Mouse (Mus musculus) neural tube, embryonic 10.5 days (tissue): Measurements from ENCODE around the gene Mrgpre.

ENCODE experiments used
- DNase-seq: peaks from one replicate; pipeline ENCODE4 v3.0.0-alpha.2; 2017; ENCODE audit warnings: low spot score; ENCODE audit errors: extremely low spot score

Mrgpre gene

GRCm38 (mm10) chr7:143777375-143777774 is 6.9 kb downstream of the Mrgpre start:
- DNase-seq = no peak

DNA sequence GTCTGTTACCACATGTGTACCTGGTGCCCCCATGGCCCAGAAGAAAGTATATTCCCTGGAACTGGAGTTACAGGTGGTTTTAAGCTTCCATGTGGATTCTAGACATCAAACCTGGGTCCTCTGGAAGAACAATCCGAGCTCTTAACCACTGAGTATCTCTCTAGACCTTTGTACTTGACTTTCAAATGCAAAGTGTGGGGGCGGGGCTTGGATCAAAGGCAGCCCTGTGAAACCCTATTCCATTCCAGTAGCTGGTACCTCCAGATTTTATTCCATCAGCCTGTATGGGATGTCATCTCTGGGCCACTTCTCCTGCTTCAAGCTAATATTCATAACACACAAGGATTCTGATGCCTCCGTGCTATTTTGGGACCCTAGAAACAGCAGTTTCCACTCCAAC is 8.2 kb downstream of the Mrgpre start:
- DNase-seq = no peak

DNA sequence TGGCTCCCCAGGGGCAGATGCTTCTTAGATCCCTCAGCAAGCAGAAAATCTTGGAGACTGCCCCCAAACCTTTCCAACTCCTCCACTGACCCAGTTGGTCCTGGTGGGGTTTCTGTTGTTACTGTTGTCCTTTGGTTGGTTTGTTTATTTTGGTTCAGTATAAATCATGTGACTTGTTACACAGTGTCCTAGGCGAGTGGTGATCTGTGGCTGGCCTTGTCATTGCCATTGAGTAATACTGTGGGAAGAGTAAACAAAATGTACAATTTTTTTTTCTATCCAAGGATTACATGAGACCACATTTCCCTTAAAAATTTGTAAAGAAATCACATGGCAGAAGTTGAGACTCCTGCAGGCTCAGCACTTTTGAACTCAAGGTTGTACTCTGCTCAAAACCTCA is 14.8 kb downstream of the Mrgpre start:
- no peak for DNase-seq

DNA sequence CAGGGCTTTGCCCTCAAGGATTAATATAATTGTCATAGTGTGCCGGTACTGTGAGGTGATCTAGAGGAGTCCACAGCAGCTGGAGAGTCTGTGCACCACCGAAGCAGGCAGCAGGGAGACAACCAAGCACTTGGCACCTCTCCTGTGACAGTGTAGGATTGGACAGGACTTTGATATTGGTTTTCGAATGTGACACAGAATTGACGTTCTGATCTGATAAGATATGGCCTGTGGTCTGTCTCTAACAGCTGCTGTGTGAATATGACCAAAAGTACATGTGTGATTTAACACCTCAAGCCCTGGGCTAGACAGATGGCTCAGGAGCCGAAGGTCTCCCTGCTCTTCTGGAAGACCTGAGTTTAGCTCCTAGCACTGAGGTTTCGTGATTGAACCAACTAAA is 16.0 kb downstream of the Mrgpre start:
- DNase-seq = no peak

DNA sequence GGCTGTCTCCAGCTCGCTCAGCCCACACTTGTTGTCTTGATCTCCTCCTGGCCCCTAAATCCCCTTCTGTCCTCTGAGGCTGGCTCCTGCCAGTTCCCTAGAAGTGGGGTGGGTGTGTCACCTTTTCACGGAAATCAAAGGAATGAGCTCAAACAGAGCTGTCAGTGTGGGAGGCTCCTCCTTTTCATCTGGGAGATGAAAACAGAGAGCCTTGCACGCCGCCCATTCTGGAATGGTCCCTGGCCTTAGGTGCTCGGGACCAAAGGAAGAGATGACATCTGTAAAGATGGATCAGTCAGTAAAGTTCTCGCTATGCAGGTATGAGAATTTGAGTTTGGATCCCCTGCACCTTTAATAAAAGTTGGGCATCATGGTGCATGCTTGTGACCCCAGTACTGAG is 17.4 kb downstream of the Mrgpre start, which contains the start of gene Mrgprg:
Gene Mrgprg (minus strand): TSS at position 101 of the 400 bp plus-strand sequence.
- DNase-seq = no peak

DNA sequence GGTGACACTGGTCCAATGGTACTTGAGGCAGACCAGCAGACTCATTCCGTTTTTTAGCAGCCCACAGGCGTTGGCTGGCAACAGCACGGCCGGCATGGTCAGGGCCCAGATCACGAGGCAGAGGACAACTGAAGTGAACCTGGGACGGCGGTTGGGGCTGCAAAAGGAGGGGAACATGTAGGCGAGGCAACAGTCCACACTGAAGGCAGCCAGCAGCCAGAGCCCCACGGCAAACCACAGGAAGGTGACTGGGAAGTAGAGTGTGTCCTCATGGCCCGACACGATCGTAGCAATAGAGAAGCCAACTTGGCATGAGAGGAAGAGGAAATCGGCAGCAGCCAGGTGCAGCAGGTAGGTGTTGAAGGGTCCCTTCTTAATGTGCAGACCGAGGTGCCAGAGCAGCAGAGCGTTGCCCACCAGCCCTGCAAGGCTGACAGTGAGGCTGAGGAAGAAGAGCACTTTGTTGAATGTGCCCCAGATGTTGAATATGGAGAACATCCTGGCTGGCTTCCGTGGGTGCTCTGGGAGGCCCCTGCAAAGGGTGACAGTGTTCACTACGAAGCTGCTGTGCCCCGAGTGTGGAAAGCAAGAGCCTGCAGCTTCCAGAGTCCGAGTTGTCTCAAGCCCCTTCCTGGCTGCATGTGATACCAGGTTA is 19.3 kb downstream of the Mrgpre start:
- no peak for DNase-seq

DNA sequence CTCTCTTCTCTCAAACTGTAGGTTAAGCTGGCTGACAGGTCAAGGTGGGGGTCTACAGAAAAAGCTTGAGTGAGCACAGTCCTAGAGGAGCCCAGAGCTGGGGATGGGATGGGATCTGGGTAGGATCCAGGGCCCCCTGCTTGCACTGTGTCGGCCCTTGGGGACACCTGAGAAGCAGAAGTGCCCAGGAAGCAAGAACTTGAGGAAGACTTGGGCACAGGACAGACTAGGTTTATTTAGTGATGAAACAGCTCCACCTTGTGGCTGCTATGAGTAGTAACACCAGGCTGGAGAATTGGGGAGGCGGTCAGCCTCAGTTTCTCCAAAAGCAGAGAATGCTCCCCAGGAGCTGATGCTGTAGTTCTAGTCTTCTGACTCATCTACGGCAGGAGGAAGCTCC is 20.5 kb downstream of the Mrgpre start:
- peak; percentile 26 for DNase-seq

GRCm38 (mm10) chr7:143758956-143759355 is 25.3 kb downstream of the Mrgpre start:
- DNase-seq = no peak

DNA sequence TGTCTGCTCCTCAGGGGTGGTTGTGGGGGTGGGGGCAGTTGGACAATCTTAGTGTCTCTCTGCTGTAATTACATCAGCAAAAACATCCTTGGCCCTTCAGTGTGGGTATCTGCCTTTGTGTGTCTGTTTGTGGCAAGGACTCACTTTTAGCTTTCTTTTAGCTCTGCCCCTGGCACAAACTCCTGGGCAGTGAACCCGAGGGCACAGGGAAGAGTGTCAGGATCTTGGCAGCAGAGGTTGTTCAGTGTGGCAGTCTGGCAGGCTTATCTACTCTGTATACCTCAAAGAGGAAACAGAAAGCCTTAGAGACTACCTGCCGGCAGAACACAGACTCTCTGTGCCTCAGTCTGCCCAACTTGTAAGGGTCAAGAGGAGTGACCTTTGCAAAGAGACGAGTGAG is 26.6 kb downstream of the Mrgpre start:
- DNase-seq = no peak

GRCm38 (mm10) chr7:143757027-143757390 is 27.3 kb downstream of the Mrgpre start:
- DNase-seq = peak; percentile 71

DNA sequence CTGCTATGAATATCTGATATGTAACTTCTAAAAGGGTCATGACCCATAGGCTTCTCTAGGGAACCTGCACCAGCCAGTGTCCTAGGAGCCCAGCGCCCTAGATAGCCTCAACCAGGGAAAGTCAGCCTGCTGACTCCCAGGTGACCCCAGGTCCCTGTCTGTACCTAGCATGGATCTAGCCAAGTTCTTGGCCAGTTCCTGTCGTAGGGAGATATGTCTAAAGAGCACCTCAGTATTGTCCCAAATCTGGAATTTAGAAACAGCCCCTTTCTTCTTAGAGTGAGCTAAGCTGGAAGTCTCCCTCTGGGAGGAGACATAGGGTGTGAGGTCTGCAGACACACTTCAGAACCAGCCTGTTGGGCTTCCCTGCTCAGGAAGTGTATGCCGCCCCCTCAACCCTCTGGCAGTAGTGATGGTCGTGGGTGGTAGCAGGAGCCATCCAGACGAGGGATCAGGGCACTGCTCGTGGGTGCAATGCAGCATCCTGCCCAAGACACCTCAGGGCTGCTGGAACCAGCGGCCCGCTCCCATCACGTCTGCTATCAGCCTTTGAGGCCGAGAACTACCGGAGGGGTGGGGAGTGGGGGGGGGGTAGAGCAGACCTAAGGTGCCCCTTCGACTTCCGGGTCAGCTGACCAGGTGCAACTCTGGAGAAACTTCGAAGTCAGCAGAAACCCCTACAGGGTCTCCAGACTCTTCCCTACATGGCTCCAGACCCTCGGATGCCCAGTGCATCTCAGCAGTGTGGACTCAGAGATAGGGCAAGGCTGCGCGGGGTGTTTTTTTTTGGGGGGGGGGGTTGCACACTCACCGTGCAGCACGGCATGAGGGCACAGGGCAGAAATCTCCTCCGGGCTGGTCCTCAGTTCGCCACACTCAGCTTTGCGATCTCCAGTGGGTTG is 27.9 kb downstream of the Mrgpre start, which contains the start of gene Osbpl5:
Gene Osbpl5 (minus strand): TSS at position 861 of the 902 bp plus-strand sequence.
- no peak for DNase-seq

DNA sequence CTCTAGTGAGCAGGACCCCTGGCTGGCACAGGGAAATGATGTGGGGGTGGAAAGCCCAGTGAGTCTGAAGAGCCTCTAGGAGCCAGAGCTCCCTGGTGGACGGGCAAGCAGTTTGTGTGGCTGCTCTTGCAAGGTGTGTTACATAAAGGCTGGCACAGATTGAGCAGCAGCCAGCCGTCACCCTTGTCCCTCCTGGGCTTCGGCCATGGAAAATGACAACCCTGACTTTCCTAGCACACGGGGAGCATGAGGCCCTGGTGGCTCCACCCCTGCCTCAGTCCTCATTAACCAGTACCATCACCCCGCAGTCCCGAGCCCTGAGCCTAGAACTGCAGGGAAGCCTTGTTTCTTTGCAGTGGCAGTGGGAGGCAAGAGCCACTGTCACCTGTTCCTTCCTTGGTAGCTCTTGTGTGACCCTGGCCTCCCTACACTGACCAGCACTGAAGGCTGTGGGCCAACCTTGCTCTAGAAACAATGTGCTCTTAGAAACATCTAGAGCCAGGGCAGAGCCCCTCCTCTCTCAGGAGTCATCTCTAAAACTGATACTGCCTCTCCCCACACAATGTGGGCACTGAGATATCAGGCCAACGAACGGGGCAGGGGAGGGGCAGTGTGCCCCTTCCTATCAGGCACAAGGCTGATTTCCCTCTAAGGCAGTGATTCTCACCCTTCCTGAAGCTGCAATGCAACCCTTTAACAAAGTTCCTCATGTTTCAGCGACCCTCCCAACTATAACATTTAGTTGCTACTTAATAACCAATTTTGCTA is 28.8 kb downstream of the Mrgpre start:
- DNase-seq = no peak

- peak; percentile 55 for DNase-seq
Measured at GRCm38 (mm10) chr7:143753990-143754715, 30.1 kb downstream of the Mrgpre start.

DNA sequence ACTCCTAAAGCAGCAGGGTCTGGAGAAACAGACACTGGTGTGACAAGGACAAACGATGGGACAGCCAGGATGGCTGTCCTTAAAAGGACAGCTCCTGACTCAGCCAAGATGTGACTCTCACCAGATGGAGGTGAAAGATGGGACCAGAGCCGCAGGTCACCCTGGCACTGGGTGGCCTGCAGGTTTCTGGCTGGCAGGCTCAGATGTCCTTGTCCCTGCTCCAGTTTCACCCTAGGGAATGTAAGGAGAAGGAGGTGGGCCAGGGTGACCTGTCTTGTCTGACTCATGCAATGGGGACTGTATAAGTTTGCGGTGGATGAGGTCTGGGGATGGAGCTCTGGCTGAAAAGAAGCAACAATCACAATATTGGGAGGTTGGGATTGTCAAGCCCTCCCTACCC is 31.7 kb downstream of the Mrgpre start:
- no peak for DNase-seq

DNA sequence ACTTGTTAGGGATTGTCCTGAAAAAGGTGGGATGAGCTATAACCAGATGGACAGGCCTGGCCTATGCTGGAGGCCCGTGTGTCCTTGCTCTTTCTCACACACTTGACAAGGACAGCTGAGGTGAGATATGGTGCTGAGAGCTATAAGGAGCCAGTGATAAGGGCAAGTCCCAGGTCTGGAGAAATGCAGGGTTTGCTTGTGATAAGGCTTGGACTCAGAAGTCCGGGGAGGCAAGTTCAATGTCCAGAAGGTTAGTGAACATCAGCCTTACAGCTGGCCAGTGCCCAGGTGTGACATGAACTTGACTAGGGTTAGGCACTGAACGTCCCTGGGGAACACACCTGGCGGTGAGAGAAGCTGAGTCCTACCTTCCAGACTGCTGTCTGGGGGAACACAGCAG is 32.2 kb downstream of the Mrgpre start:
- no peak for DNase-seq

GRCm38 (mm10) chr7:143751380-143751779 is 32.9 kb downstream of the Mrgpre start:
- no peak for DNase-seq

GRCm38 (mm10) chr7:143749045-143749444 is 35.3 kb downstream of the Mrgpre start:
- DNase-seq = no peak

DNA sequence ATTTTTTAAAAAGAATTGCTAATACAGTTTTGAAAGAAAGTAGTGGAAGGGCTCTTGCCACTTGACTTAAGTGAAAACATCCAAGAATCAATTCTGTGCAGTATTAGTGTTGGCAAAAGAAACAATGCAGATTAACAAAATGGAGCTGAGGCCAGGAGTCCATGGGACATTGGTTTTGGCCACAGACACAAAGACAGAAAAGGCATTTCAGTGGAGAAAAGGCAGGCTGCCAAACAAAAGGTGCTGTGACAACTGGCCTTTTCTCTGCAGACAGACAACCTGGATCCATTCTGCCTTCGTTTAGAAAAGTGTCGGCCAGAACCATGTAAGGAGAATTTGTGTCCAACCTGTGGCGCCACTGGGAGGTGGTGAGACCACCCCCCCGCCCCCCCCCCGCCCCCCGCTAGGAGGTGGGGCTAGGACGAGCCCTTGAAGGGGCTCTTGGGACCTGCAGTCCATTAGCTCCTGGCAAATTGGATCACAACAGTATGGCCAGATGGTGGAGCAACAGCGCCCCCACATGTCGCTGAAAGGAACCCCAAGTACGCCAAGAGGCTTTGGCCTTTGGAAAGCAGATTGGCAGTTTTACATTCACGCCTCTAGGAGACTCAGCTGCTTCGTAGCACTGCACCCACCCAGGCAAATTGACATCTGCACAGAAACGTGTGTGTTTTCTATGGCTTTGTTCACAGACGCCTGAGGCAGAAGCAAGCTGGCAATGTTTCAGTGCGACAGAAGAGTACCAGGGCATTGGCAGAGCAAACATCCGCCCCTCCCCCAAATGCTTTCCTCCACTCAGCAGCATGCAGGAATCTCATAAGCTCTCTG is 36.0 kb downstream of the Mrgpre start:
- peak; percentile 92 for DNase-seq

- DNase-seq = no peak
Measured at GRCm38 (mm10) chr7:143740653-143741052, 43.6 kb downstream of the Mrgpre start.
